Mouse (Mus musculus): Measurements from ENCODE around the gene Gm17359.

- no peak for TF ChIP-seq GATA1 (IDR thresholded peaks at IDR 0.05; ENCODE audit: low read length)
- TF ChIP-seq TAL1 (IDR thresholded peaks at IDR 0.05; ENCODE audit: low read length): no peak
These were observed 24.0 kb downstream of the Gm17359 start for GRCm38 (mm10) chr3:79360317-79361101.

All from erythroblast, embryonic 14.5 days (primary cell).